Mouse (Mus musculus) neural tube, embryonic 14.5 days (tissue): Measurements from ENCODE around the gene B3gat3. TPM values are rescaled to one million over a fixed set of nuclear protein-coding genes. Genes with fewer than 3 reads are reported as not detected.

ENCODE experiments used
- ATAC-seq: fragments of 200-750 bp; cut with Nextera tagmentation; 2 replicates; pipeline ENCODE4 v1.8.0; 2017; ENCODE audit warnings: low read depth, mild to moderate bottlenecking, moderate TSS enrichment, moderate library complexity
- H3K27ac ChIP-seq: fragments of 300-500 bp; sonication (generic); 2 replicates; pipeline ENCODE4 v1.5.1; 2014; ENCODE audit warnings: low read depth, mild to moderate bottlenecking, control low read depth, low read length, moderate library complexity, mixed read lengths
- H3K27me3 ChIP-seq: fragments of 300-500 bp; sonication (generic); 2 replicates; pipeline ENCODE4 v1.6.1; 2014; ENCODE audit warnings: low read length; ENCODE audit not compliant: control insufficient read depth, insufficient read depth
- H3K36me3 ChIP-seq: fragments of 300-500 bp; sonication (generic); 2 replicates; pipeline ENCODE4 v1.6.1; 2014; ENCODE audit warnings: low read length, mixed read lengths; ENCODE audit not compliant: control insufficient read depth, insufficient read depth
- H3K4me1 ChIP-seq: fragments of 300-500 bp; sonication (generic); 2 replicates; pipeline ENCODE4 v1.6.1; 2014; ENCODE audit warnings: low read length; ENCODE audit not compliant: control insufficient read depth, insufficient read depth
- H3K4me2 ChIP-seq: fragments of 300-500 bp; sonication (generic); 2 replicates; pipeline ENCODE4 v1.6.1; 2014; ENCODE audit warnings: mild to moderate bottlenecking, low read depth, low read length, control low read depth
- H3K4me3 ChIP-seq: fragments of 300-500 bp; sonication (generic); 2 replicates; pipeline ENCODE4 v1.5.1; 2014; ENCODE audit warnings: low read depth, low read length, control low read depth, mixed read lengths
- H3K9ac ChIP-seq: fragments of 300-500 bp; sonication (generic); replicated peaks from 2 replicates; pipeline ENCODE4 v1.6.1; 2014; ENCODE audit warnings: low read depth, mild to moderate bottlenecking, control low read depth, low read length, mixed read lengths
- H3K9me3 ChIP-seq: fragments of 300-500 bp; sonication (generic); 2 replicates; pipeline ENCODE4 v1.6.1; 2016; ENCODE audit warnings: low read length; ENCODE audit not compliant: control insufficient read depth
- WGBS: fragments of 180-500 bp; shearing (Covaris S2); extraction: QIAGEN DNeasy Blood & Tissue Kit; methylation state at CpG from one replicate; pipeline ENCODE4 v1.1.7; 2014; 5-methylcytosine and 5-hydroxymethylcytosine counted together
- polyA plus RNA-seq: library from polyadenylated mRNA; unstranded; fragments of >200 nt; fragmentation: Nextera tagmentation; extraction: Ambion mirVana; gene quantifications from 2 replicates; pipeline ENCODE4 v1.2.1, GENCODE M21; 2014

The B3gat3 gene
- polyA plus RNA-seq, 1 experiment from 2014 or later, result 66.3 TPM

- Histone ChIP-seq H3K9ac (no peak overlapping the region), H3K36me3 (peaks cover 8% of the 10 kb centered on the region; the same call in 1 of the 2 replicates), H3K4me1 (0 out of 2 replicates have a peak, but pooled peaks cover 3% of the 10 kb centered on the region), H3K4me3 (no peak overlapping the region), H3K9me3 (no peaks in the 10 kb centered on the region), H3K27me3 (no peaks in the 10 kb centered on the region), H3K27ac (no peak overlapping the region), H3K4me2 (no peak overlapping the region; the same call in 1 of the 2 replicates)
- ATAC-seq, result no peak
- WGBS, result 88% methylated on average over 7 of the region's 7 CpGs
These were observed 10.6 kb downstream of the B3gat3 start for GRCm38 (mm10) chr19:8930771-8931170.

- H3K9ac ChIP-seq, result no peak overlapping the region
- H3K27ac ChIP-seq, result no peak overlapping the region
- H3K4me2 ChIP-seq, result no peak overlapping the region
- H3K27me3 ChIP-seq, result no peaks in the 10 kb centered on the region
- H3K9me3 ChIP-seq, result no peaks in the 10 kb centered on the region
- 85% methylated on average over 2 of the region's 2 CpGs for WGBS
- peaks cover 6% of the 10 kb centered on the region for H3K4me1 ChIP-seq
- H3K36me3 ChIP-seq, result no peaks in the 10 kb centered on the region
- no peak for ATAC-seq
- no peak overlapping the region for H3K4me3 ChIP-seq
These were observed 16.6 kb downstream of the B3gat3 start for GRCm38 (mm10) chr19:8936736-8937135.

- H3K27ac ChIP-seq, result no peak overlapping the region
- no peaks in the 10 kb centered on the region for H3K9me3 ChIP-seq
- H3K4me1 ChIP-seq, result peaks cover 20% of the 10 kb centered on the region
- H3K4me2 ChIP-seq, result peak overlapping the region; percentile 65; the same call in 1 of the 2 replicates
- H3K27me3 ChIP-seq, result no peaks in the 10 kb centered on the region
- H3K36me3 ChIP-seq, result peaks cover 7% of the 10 kb centered on the region
- peak overlapping the region; percentile 95 for H3K4me3 ChIP-seq
- WGBS, result 75% methylated on average over 15 of the region's 15 CpGs
- ATAC-seq, result no peak
- H3K9ac ChIP-seq, result peak overlapping the region; percentile 95; the same call in 1 of the 2 replicates
These were observed 20.5 kb downstream of the B3gat3 start for GRCm38 (mm10) chr19:8940526-8941133.

- peak; percentile 31 for ATAC-seq
- Histone ChIP-seq H3K4me3 (peak overlapping the region; percentile 95), H3K9me3 (no peaks in the 10 kb centered on the region), H3K27me3 (no peaks in the 10 kb centered on the region), H3K27ac (peak overlapping the region; percentile 96), H3K4me2 (peak overlapping the region; percentile 65), H3K9ac (peak overlapping the region; percentile 95), H3K4me1 (peaks cover 20% of the 10 kb centered on the region), H3K36me3 (peaks cover 12% of the 10 kb centered on the region)
- WGBS, result 16% methylated on average over 10 of the region's 10 CpGs
These were observed 21.0 kb downstream of the B3gat3 start for GRCm38 (mm10) chr19:8941136-8941514.

GRCm38 (mm10) chr19:8941515-8942217, 21.5 kb downstream of the B3gat3 start, which contains the start of gene Mta2:
Gene Mta2 (plus strand): TSS chr19:8941875.
- Histone ChIP-seq H3K4me3 (peak within 1 kb of the TSS; percentile 95), H3K9ac (peak within 1 kb of the TSS; percentile 95), H3K27me3 (no peaks in the 10 kb centered on the region), H3K4me1 (peaks cover 20% of the 10 kb centered on the region), H3K36me3 (peaks cover 17% of the 10 kb centered on the region), H3K9me3 (no peaks in the 10 kb centered on the region), H3K4me2 (peak within 1 kb of the TSS; percentile 65), H3K27ac (peak within 1 kb of the TSS; percentile 96)
- ATAC-seq, result peak; percentile 95
- under 1% methylated on average over 64 of the region's 64 CpGs for WGBS

GRCm38 (mm10) chr19:8942276-8942964, 22.2 kb downstream of the B3gat3 start:
- no peaks in the 10 kb centered on the region for H3K27me3 ChIP-seq
- peak overlapping the region; percentile 95 for H3K4me3 ChIP-seq
- H3K27ac ChIP-seq, result peak overlapping the region; percentile 96
- 0% methylated on average over 46 of the region's 46 CpGs for WGBS
- peaks cover 20% of the 10 kb centered on the region for H3K4me1 ChIP-seq
- peaks cover 24% of the 10 kb centered on the region for H3K36me3 ChIP-seq
- H3K9ac ChIP-seq, result peak overlapping the region; percentile 95
- peak overlapping the region; percentile 65 for H3K4me2 ChIP-seq
- ATAC-seq, result peak; percentile 73
- no peaks in the 10 kb centered on the region for H3K9me3 ChIP-seq

- Histone ChIP-seq H3K27ac (no peak overlapping the region), H3K36me3 (peaks cover 30% of the 10 kb centered on the region), H3K4me3 (peak overlapping the region; percentile 95), H3K27me3 (no peaks in the 10 kb centered on the region), H3K9me3 (no peaks in the 10 kb centered on the region), H3K9ac (peak overlapping the region; percentile 95; the same call in 1 of the 2 replicates), H3K4me2 (peak overlapping the region; percentile 65), H3K4me1 (peaks cover 20% of the 10 kb centered on the region)
- 78% methylated on average over 2 of the region's 2 CpGs for WGBS
- ATAC-seq, result no peak
These were observed 22.9 kb downstream of the B3gat3 start for GRCm38 (mm10) chr19:8943047-8943446.

- no peak overlapping the region for H3K4me3 ChIP-seq
- 62% methylated on average over 5 of the region's 5 CpGs for WGBS
- peaks cover 20% of the 10 kb centered on the region for H3K4me1 ChIP-seq
- ATAC-seq, result no peak
- H3K27ac ChIP-seq, result no peak overlapping the region
- peaks cover 40% of the 10 kb centered on the region for H3K36me3 ChIP-seq
- H3K4me2 ChIP-seq, result peak overlapping the region; percentile 2; the same call in 1 of the 2 replicates
- no peaks in the 10 kb centered on the region for H3K9me3 ChIP-seq
- no peaks in the 10 kb centered on the region for H3K27me3 ChIP-seq
- no peak overlapping the region for H3K9ac ChIP-seq
These were observed 23.9 kb downstream of the B3gat3 start for GRCm38 (mm10) chr19:8944062-8944461.
